Mouse (Mus musculus): Measurements from ENCODE around the gene Krt8. TPM values are rescaled to one million over a fixed set of nuclear protein-coding genes. Genes with fewer than 3 reads are reported as not detected.

Gene Krt8
- total and polyA plus RNA-seq, 3 experiments = 0.69 to 0.93 TPM; not detected in 1

DNA sequence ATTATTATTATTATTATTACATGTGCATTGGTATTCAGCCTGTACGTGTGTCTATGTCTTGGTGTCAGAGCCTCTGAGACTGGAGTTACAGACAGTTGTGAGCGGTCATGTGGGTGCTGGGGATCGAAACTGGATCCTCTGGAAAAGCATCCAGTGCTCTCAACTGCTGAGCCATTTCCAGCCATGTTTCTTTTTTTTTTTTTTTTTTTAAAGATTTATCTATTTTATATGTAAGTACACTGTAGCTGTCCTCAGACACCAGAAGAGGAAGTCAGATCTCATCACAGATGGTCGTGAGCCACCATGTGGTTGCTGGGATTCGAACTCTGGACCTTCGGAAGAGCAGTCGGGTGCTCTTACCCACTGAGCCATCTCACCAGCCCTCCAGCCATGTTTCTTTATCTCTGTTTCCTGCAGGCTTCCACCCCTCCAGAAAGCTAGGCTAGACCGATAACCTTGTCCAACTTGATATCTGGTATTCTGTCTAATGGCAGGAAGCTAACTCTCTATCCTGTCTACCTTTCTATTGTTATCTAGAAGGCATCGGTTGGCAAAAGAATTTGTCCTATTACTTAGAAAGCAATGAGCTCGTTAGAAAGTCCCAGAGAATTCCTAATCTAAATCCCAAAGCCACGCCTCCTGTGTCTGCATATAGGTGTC, 4.5 kb downstream of the Krt8 start:
- 0 out of 4 replicates have a peak, but pooled peaks cover 0 to 1% of the 10 kb centered on the region in 2 experiments for H3K27me3 ChIP-seq (ENCODE audit: control insufficient read depth in 1 of 2, insufficient read depth in 2 of 2, low read length in 2 of 2)
- no peaks in the 10 kb centered on the region for H3K9me3 ChIP-seq (replicated peaks; ENCODE audit: insufficient read depth, low read length)
- peak; percentile 74 for DNase-seq (ENCODE audit: low read depth, low spot score)
- H3K79me2 ChIP-seq (ENCODE audit: control insufficient read depth, insufficient read depth, low read length, poor library complexity) = no peaks in the 10 kb centered on the region
- peaks cover 0 to 18% of the 10 kb centered on the region in 2 experiments; a peak in 2 of 4 replicates for H3K36me3 ChIP-seq (ENCODE audit: control insufficient read depth in 1 of 2, insufficient read depth in 2 of 2, low read length in 2 of 2)
- TF ChIP-seq ZKSCAN1 (IDR thresholded peaks at IDR 0.05; ENCODE audit: low read depth, low read length) (no peak), GATA1 (IDR thresholded peaks at IDR 0.05; ENCODE audit: low read depth, low read length) (peak; percentile 76), ETS1 (IDR thresholded peaks at IDR 0.05; ENCODE audit: low read depth, low read length) (peak; percentile 51), TAL1 (IDR thresholded peaks at IDR 0.05; ENCODE audit: low read length) (no peak), MYC (IDR thresholded peaks at IDR 0.05; ENCODE audit: low read depth, low read length) (peak; percentile 73), GABPA (IDR thresholded peaks at IDR 0.05; ENCODE audit: low read depth, low read length) (no peak), TBP (IDR thresholded peaks at IDR 0.05; ENCODE audit: low read depth, low read length) (peak; percentile 95), MEF2A (IDR thresholded peaks at IDR 0.05; ENCODE audit: extremely low read depth, insufficient replicate concordance, low read depth, low read length, poor library complexity, severe bottlenecking) (no peak), CHD2 (IDR thresholded peaks at IDR 0.05; ENCODE audit: low read length) (no peak), UBTF (IDR thresholded peaks at IDR 0.05; ENCODE audit: borderline replicate concordance, insufficient read depth, low read depth, low read length) (no peak), MYB (IDR thresholded peaks at IDR 0.05; ENCODE audit: low read depth, low read length) (no peak), HCFC1 (IDR thresholded peaks at IDR 0.05; ENCODE audit: low read depth, low read length) (no peak), SIN3A (IDR thresholded peaks at IDR 0.05; ENCODE audit: low read length) (0 out of 2 replicates have a peak, but pooled peaks have one; percentile 25), JUND (IDR thresholded peaks at IDR 0.05; ENCODE audit: low read depth, low read length) (no peak), MAX (IDR thresholded peaks at IDR 0.05; ENCODE audit: low read length) (no peak), TCF12 (IDR thresholded peaks at IDR 0.05; ENCODE audit: low read depth, low read length) (peak; percentile 52), MAZ (IDR thresholded peaks at IDR 0.05; ENCODE audit: low read depth, low read length) (no peak), BHLHE40 (IDR thresholded peaks at IDR 0.05; ENCODE audit: borderline replicate concordance, low read depth, low read length) (no peak; the same call in 1 of the 2 replicates), ZMIZ1 (IDR thresholded peaks at IDR 0.05; ENCODE audit: low read depth, low read length) (no peak), CHD1 (IDR thresholded peaks at IDR 0.05; ENCODE audit: low read depth, low read length) (no peak), MXI1 (IDR thresholded peaks at IDR 0.05; ENCODE audit: low read depth, low read length) (no peak; the same call in 1 of the 2 replicates), RCOR1 (IDR thresholded peaks at IDR 0.05; ENCODE audit: low read depth, low read length) (peak; percentile 59), SMC3 (IDR thresholded peaks at IDR 0.05; ENCODE audit: low read depth, low read length) (no peak), POLR2AphosphoS5 (IDR thresholded peaks at IDR 0.05; ENCODE audit: borderline replicate concordance, low read depth, low read length) (no peak), ZNF384 (IDR thresholded peaks at IDR 0.05; ENCODE audit: low read depth, low read length) (peak; percentile 94), EP300 (IDR thresholded peaks at IDR 0.05; ENCODE audit: low read depth in 1 of 2, low read length in 2 of 2) (peak; percentile 53 to 54), ZC3H11A (IDR thresholded peaks at IDR 0.05; ENCODE audit: low read depth, low read length) (no peak), USF1 (IDR thresholded peaks at IDR 0.05; ENCODE audit: low read depth, low read length) (no peak), ELF1 (IDR thresholded peaks at IDR 0.05; ENCODE audit: low read depth, low read length) (no peak), RAD21 (IDR thresholded peaks at IDR 0.05; ENCODE audit: low read depth, low read length) (no peak), NELFE (IDR thresholded peaks at IDR 0.05; ENCODE audit: low read depth, low read length) (no peak), MAFK (IDR thresholded peaks at IDR 0.05; ENCODE audit: borderline replicate concordance, low read depth, low read length) (peak; percentile 30; the same call in 1 of the 2 replicates)
- peak overlapping the region in 1 of 2 experiments; percentile 18; a peak in 1 of 4 replicates for H3K4me3 ChIP-seq (ENCODE audit: control insufficient read depth in 1 of 2, insufficient read depth in 1 of 2, low read depth in 2 of 2, low read length in 2 of 2)
- peaks cover 6 to 26% of the 10 kb centered on the region in 2 experiments; a peak in 3 of 4 replicates for H3K4me1 ChIP-seq (ENCODE audit: control insufficient read depth in 1 of 2, insufficient read depth in 2 of 2, low read length in 2 of 2)
- H3K27ac ChIP-seq (ENCODE audit: control insufficient read depth, low read depth, low read length) = peak overlapping the region; percentile 69; the same call in 1 of the 2 replicates
- no peak overlapping the region for H3K9ac ChIP-seq (ENCODE audit: control insufficient read depth, low read depth, low read length, poor library complexity, severe bottlenecking)

All from MEL (cell line).